19 mouse cellular contexts compared by ENCODE assay signal in the genomic region with DNA sequence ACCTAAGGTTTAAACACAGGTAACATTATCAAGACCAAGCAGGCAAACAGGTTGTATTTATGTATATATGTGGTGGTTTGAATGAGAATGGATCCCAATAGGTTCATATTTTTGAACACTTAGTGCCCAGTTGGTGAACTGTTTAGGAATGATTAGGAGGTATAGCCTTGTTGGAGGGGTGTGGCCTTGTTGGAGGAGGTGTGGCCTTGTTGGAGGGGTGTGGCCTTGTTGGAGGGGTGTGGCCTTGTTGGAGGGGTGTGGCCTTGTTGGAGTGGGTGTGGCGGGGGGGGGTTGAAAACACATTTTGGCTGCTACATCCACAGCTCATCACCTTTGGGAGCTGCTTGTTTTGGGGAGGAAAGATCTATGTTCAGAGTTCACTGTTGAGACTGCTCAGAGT.
DNase-seq lines count a peak whose midpoint lies in the region; ATAC-seq and TF ChIP-seq lines count a peak whose summit lies in the region.
"Had no signal": no experiment of that assay in that cellular context is flagged by ENCODE, and none has a peak within 500 bp of the region (broad histone marks: within the 10 kb centered on the region; RNA-seq: fewer than 3 reads in every experiment).

No protein-coding gene starts in this region.

- no peak for ATAC-seq in liver, postnatal 0 days
- ATAC-seq: forebrain, embryonic 16.5 days; intestine, embryonic 16.5 days; Patski had no signal

- no peak for TF ChIP-seq CTCF in liver, postnatal 0 days (IDR thresholded peaks at IDR 0.05; ENCODE audit: low read depth)

- H3K27me3 ChIP-seq in liver, postnatal 0 days (ENCODE audit: insufficient read depth, low read length) = no peaks in the 10 kb centered on the region
- H3K27me3 ChIP-seq: Patski had no signal

- H3K4me2 ChIP-seq in liver, postnatal 0 days (ENCODE audit: low read depth, low read length) = no peak overlapping the region
- H3K4me2 ChIP-seq: embryonic facial prominence, embryonic 12.5 days; heart, embryonic 12.5 days; hindbrain, embryonic 14.5 days had no signal

- no peaks in the 10 kb centered on the region for H3K9me3 ChIP-seq in liver, postnatal 0 days (ENCODE audit: low read length)
- H3K9me3 ChIP-seq: embryonic facial prominence, embryonic 12.5 days; heart, embryonic 12.5 days; hindbrain, embryonic 10.5 days had no signal

- 45% methylated on average over 1 of the region's 1 CpGs for WGBS in liver, postnatal 0 days (ENCODE audit: insufficient replicate concordance)

- peak overlapping the region; percentile 96 for H3K27ac ChIP-seq in liver, postnatal 0 days (ENCODE audit: low read depth)
- H3K27ac ChIP-seq: embryonic facial prominence, embryonic 12.5 days; hindbrain, embryonic 10.5 days; hindbrain, embryonic 14.5 days had no signal

- TF ChIP-seq EP300 in liver, postnatal 0 days (IDR thresholded peaks at IDR 0.05; ENCODE audit: low read depth) = no peak

- no peaks in the 10 kb centered on the region for H3K36me3 ChIP-seq in liver, postnatal 0 days (replicated peaks; ENCODE audit: insufficient read depth, low read length)
- H3K36me3 ChIP-seq: embryonic facial prominence, embryonic 12.5 days; heart, embryonic 12.5 days; hindbrain, embryonic 10.5 days had no signal

- peak; percentile 52 for DNase-seq in adrenal gland, postnatal 14 days
- no peak for DNase-seq in adrenal gland, adult 8-10 months
- peak; percentile 32 for DNase-seq in liver, postnatal 0 days
- DNase-seq in liver (no peak), R1 (ENCODE audit: low read depth, low spot score) (peak; percentile 34)
- peak; percentile 20 to 35 for DNase-seq in natural killer cell, adult 2 months (ENCODE audit: low spot score in 2 of 2)
- DNase-seq in adrenal gland, postnatal 25 days = no peak
- no peak for DNase-seq in adrenal gland, postnatal 4 days (ENCODE audit: low spot score in 2 of 2)
- DNase-seq: adrenal gland, postnatal 10 days; cerebellum, adult 8-10 months; cerebellum, postnatal 25 days; gastrocnemius, postnatal 14 days had no signal

- H3K4me3 ChIP-seq in liver, postnatal 0 days (ENCODE audit: low read depth, low read length) = no peak overlapping the region
- H3K4me3 ChIP-seq: embryonic facial prominence, embryonic 12.5 days; heart, embryonic 12.5 days; hindbrain, embryonic 10.5 days had no signal

- peaks cover 12% of the 10 kb centered on the region for H3K4me1 ChIP-seq in liver, postnatal 0 days (ENCODE audit: insufficient read depth)

- no peak overlapping the region for H3K9ac ChIP-seq in liver, postnatal 0 days (replicated peaks)
- H3K9ac ChIP-seq: embryonic facial prominence, embryonic 12.5 days; heart, embryonic 12.5 days; hindbrain, embryonic 14.5 days had no signal

Comparison
In these comparisons a context has a peak if more than half of its experiments do, and no peak if none do; other contexts are left out.
1. DNase-seq: peak in adrenal gland, postnatal 14 days (single experiment), liver, postnatal 0 days (single experiment), R1 (single experiment) and natural killer cell, adult 2 months (2 of 2); none in adrenal gland, adult 8-10 months (single experiment), liver (single experiment), adrenal gland, postnatal 25 days (single experiment) and adrenal gland, postnatal 4 days (0 of 2).